Mouse (Mus musculus): ENCODE measurements at regions not wholly inside any gene's neighbourhood (a gene's known extent, or its start where the extent isn't known, plus 50 kb on each side); places are given as distances from the start of the nearest gene placed in this dataset.

DNA sequence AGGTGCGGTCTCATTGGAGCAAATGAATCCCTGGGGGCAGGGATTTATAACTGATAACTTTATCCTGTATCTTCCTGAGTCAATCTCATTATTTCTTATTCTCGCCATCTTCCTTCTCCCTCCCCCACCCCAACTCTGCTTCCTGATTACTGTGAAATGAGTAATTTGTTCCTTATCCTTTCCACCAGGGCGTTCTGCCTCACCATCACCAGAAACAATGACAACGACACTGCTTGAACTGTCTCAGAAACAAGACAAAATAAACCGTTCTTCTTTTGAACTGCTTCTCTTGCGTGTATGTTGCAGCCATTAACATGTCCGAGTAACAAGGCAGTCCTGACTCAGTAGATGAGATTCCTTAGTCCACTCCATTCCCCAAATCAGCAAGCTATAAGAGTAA lies 246.0 kb upstream of the Trib2 start:
- DNase-seq (ENCODE audit: low spot score) = no peak

DNA sequence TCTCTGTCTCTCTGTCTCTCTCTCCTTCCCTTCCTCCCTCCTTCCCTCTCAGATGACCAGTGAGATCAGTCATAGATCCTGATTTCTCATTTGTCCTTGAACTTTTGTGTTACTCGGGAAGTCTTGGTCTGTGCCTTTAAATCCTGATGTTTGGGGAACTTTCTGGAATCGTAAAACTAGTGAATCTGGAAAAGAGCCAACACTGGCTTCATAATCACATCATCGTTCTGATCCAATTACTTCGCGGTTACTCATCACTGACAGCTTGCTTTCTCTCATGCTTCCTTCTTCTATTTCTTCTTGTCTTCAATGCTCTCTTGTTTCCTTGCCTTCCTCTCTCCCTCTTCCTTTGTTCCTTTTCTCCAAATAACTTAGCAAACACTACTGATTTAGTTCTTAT lies 243.7 kb upstream of the Trib2 start:
- DNase-seq (ENCODE audit: low spot score) = no peak

DNA sequence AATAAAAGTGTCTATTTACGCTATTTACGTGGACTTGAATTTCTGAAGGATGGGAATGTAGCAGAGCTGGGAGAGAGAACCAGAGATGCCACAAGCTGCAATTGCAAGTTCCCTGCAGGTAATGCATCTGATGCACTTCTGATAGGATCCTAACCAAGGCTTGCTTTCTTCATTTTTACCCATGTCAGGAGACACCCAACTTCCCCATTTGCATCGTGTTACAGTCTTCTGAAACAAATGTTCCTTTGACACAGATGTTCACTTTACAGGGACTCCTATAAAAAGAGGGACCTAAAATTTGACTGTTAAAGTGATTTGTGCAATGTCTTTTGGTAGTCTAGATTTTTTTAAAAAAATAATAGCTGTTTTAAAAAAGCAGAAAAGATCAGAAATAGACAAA lies 241.5 kb upstream of the Trib2 start:
- DNase-seq (ENCODE audit: low spot score) = no peak

DNA sequence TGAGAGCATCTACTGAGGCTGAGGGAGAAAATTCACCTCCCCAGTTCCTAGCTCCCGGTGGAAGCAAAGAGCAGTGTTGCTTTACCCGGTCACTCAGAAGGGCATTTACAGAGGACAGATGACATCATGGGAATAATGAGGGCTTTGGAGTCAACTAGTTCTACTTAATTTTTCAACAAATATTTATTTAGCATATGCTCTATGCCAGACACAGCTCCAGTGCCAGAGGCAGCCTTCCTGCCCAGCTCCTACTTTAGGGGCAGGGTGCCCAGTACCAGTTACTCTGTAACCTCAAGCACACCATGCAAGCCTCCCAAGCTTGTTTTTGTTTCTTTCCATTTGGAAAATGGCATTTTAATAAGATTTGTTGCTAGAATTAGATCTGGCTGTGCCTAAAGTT lies 240.1 kb upstream of the Trib2 start:
- no peak for DNase-seq (ENCODE audit: low spot score)

DNA sequence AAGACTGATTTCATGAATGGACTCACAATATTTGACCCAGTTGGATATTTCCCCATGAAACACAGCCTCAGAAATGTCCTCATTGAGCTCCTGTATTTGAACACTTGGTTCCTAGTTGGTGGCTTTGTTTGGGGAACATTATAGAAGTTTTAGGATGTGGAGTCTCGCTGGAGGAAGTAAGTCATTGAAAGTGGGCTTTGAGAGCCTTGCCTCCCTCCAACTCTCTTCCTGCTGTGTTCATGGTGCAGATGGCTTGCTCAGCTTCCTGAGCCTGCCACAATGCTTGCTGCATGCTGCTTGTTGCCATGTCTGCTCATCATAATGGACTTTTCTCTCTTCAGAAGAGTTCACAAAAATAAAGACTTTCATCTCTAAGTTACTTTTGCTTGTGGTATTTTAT lies 239.5 kb upstream of the Trib2 start:
- DNase-seq (ENCODE audit: low spot score) = no peak

DNA sequence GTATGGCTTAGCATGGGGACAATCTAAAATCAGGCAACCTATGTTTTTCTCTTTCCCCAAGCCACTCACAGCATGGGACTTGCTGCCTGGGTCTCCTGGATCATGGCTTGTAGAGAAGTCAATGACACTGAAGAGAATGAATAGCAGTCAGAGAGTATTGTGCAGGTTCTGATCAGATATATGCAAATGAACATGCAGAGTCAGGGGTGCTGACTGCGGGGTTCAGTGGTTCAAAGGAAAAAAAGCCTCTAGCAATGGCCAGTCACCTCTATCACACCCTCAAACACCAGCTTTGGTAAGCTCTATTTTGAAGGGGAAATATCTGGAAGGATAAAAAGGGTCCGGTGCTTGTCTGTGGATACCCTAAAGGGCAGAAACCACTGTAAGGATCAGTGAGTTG lies 237.9 kb upstream of the Trib2 start:
- DNase-seq (ENCODE audit: low spot score) = no peak

DNA sequence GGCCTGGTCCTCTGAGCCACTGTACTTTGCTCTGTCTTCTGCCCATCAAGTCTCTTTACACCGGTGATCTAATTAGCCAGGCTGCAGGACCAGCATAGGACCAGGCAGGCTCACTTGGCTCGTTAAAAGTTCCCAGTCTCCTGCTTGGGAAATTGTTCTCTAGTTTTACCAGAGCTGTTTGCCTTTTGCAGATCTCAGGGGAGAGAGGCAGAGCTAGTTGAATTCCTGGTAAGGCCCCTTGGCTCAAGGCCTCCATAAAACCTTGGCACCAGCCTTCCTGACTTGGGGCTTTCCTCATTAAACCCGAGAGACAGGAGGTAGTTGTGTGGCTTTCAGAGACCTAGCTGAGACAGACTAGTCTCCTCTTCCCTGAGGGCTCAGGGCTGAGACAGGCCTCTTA lies 237.0 kb upstream of the Trib2 start:
- no peak for DNase-seq (ENCODE audit: low spot score)

DNA sequence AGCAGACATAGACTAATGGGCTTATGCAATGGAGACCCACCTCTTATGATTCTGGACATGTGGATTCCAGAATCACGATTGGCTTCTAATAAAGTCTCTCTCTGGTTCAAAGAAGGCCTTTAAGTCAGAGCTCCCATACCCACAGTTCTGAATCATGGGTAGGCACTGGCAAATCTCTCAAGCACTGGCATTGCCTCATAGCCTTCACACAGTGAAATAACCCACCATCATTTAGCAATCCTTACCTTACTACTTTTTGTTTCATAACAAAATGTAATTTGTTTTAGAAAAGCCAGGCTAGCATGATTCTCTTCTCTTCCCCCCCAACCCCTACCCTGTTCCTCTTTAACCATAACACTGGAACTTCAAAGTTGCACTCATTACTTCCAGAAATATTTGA lies 236.3 kb upstream of the Trib2 start:
- DNase-seq (ENCODE audit: low spot score) = no peak

DNA sequence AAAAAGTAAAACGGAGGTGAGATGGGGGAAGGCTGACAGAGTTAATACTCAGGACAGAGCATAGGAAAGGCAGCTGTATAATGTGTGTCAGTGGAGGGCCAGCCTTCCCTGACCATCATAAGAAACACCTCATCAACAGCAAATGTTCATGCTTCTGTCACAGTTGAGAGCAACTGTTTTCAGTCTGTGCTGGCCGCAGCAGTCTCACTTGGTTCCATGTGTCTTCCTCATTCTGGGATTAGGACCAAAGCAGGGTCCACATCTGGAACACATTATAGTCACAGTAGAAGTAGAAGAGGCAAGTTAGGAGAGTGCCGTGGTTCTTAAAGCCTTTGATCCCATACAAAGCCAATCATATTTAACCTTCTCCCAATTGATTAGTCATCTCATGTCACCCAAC lies 235.6 kb upstream of the Trib2 start:
- DNase-seq (ENCODE audit: low spot score) = no peak

DNA sequence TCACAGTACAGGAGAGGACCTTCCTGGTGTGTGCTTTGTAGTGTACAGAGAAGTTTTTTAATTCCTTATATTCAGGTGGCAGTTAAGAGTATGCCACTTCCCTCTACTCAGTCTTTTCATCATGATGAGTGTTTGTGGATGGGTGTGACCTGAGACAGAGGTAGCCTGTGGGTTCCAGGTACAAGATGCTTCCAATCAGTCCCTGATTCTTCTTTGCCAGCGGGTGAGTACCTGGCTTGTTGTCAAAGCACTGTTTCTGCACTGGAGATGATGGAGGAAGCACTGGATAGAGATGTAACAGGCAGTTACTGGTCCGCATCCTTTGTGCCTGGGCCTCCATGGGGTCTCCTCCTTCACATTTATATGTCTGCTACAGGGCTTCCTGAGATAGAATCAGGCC lies 234.7 kb upstream of the Trib2 start:
- no peak for DNase-seq (ENCODE audit: low spot score)

DNA sequence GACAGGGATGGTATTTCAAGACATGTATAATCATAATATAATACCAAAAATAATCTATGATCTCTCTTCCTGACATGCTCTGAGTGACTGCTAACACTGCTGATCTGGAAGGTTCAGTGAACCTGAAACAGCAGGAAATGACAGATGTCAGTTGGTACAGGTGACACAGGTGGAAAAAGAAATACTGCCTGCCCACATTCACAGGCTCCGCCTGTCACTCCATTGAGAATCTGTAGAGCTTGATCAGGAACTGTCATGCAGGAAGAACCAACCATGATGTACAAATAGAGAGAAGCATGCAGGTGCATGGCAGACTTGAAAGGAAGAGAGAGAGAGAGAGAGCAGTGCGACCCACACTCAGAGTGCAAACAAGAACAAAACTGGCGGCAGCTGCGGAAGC lies 232.8 kb upstream of the Trib2 start:
- DNase-seq (ENCODE audit: low spot score) = no peak

DNA sequence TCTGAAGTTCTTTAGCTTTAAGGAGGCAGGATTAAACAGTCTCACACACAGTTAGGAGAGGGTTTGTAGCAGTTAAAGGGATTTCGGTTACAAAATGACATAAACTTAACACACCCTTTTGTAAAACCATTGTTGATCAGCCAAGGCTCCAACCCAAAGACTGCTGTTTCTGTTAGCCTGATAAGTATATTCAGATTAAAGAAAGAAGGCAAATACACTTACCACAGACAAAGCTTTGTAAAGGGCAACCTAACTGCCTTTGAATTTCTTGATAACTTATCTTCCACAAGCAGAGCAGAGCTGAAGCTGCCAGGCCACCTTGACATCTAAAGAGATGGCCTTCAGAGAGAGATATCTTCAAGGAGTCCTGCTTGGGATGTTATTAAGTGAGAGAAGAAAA lies 229.9 kb upstream of the Trib2 start:
- DNase-seq (ENCODE audit: low spot score) = no peak

DNA sequence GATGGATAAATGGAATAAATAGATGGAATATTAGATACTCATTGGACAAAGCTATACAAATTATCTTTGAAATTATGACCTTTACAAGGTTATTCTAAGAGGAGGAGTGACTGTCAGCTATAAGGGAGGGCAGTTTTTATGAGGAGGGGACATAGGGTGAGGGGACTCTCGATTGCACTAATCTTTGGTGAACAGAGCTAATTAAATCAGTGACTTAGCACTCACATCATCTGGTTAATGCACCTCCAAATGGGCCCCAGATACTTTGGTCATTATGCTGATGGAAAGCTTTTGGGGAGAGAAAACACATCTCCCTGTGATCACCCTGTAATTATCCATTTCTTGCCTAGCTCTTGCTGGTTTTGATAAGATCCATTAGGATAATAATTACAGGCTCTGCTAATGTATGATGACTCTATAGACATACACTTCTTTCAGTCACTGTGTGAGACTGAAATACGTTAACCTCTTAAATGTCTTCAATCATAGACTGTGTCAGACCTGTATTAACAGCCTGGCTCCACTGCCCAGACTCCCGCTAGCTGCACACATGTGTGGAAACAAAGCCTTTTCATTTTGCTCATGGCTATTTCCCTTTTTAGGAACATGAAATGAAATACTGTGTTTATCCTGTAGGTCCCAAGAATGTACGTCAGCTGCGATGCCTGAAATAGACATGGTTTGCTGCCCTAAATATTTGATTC lies 229.2 kb upstream of the Trib2 start:
- no peak for DNase-seq (ENCODE audit: low spot score)

DNA sequence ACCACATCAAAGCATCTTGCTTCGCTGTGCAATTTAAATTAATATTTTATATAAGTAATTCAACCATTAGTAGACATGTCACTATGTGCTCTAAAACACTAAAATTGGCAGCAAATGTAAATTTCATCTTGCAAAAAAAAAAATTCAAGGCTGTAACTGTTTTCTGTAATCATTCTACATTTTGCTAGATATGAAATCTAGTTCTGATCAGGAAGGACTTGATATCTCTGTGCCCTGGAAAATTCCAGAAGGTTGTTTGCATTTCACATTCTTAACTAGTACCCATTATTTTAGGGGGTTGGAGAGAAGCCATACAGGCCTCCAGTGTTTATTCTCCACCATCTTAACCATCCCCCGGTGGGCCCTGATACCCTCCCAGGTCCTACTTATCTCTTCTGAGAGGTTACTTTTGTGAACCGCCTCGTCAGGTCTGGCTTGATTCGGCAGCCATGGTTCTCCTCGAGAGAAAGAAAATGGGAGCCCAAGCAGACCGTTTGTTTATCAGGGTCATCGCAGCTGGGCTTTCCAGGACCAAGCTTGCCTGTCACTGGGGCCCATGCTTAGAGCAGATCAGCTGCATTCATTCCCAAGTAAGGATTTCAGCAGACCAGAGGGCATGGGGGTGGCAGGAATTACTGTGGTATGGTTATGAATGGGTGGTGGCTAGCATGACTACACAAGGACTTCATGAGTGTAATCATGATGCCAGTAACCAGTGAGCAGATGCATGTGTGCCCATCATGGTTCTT lies 226.9 kb upstream of the Trib2 start:
- no peak for DNase-seq (ENCODE audit: low spot score)

DNA sequence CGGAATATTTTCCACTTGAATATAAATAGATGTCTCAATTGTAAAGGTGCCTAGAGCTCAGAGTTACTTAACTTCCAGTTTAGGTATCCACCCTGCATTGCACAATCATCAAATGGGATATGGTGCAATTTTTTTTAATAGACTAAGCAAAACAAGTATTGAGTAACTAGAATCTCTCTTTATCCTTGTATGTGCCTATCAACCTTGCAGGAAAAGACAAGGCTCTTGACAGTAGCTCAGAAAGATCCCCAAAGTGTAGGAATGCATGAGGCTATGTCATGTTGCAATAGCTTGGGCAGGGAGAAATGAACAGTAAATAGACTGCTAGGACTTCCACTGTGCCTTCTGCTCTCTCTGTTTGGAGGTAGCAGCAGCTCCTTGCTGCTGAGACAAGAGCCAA lies 225.6 kb upstream of the Trib2 start:
- no peak for DNase-seq (ENCODE audit: low spot score)

DNA sequence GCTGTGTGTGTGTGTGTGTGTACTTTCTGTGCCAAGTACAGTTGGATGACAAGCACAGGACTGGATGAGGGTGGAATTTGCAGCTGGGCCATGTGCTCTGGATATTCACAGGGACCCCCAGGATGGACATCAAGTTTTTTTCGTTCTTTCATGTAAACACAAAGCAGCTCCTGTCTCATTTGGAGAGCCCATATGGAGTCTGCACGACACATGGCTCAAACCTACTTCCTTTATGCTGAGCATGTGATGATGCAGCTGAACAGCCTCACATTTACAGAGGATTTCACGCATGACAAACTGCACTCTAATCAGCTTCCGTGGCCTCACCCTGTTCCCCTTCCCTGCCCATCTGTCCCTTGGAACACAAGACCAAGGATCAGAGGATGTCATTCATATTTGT lies 224.4 kb upstream of the Trib2 start:
- no peak for DNase-seq (ENCODE audit: low spot score)

DNA sequence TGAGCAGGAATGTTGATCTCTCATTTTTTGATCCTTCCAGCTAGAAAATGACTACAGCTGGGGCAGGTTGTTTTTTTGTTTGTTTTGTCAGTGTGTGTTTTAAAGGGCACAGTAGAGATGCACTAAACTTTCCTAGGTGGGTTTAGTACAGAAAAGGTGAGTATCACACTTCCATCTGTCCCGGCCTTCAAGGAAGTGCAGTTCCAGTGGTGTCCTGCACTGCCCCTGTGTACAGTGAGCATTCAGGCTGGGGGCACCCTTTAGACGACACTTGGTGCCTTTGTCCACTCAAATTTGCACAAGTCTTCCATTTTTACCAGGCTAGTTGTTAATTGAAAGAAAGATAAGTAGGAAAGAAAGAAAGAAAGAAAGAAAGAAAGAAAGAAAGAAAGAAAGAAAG lies 218.8 kb upstream of the Trib2 start:
- DNase-seq (ENCODE audit: low spot score) = no peak

DNA sequence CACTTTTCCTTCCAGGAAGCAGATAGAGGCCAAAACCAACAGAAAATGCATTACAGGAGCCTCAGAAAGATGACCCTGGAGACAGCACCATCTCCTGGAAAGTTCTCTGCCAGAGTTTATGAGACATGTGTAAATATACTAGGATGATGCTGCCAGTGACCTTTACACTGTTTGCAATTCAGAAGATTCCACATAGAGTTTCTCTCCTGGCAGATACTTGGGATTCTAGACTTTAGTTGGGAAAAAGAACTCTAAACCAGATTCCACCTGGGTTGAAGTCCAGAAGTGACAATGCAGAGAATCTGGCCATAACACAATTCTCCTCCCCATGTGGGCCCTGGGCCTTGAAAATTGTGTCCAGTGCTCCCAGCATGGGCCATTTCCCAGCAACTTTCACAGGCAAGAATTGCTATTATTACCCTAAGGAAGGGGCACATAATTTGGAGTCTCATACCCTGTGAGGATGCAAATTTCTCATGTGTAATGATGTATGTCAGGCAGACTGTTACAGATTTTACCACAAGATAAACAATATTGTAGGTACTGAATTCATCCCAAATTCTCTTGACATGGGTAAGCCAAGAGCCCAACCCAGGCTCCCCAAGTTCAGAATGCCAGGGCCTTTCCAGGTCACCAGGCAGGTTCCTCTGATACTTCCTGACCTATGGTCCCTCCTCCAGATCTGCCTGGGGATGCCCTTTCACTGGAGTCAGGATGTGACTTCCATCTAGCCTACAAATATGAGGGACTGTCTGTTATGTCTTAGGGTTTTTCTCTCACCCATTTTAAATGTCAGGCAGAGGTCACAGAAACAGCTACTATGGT lies 218.2 kb upstream of the Trib2 start:
- DNase-seq (ENCODE audit: low spot score) = no peak

DNA sequence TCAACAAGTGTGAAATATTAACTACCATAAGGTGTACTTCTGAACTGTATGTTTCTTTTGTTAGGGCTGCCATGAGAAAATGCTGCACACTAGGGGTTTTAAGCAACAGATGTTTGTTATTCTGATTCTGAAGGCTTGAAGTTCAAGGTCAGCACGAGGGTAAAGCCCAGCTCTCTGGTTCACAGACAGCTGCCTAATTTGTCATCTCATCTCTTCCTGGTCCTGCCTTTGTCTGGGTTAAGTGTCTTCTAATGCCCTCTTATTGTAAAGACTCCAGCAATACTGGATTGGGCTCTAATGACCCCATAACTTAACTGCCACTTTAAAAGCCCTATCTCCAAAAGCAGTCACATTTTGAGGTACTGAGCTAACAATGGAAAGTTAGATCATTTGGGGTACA lies 209.9 kb upstream of the Trib2 start:
- no peak for DNase-seq (ENCODE audit: low spot score)

DNA sequence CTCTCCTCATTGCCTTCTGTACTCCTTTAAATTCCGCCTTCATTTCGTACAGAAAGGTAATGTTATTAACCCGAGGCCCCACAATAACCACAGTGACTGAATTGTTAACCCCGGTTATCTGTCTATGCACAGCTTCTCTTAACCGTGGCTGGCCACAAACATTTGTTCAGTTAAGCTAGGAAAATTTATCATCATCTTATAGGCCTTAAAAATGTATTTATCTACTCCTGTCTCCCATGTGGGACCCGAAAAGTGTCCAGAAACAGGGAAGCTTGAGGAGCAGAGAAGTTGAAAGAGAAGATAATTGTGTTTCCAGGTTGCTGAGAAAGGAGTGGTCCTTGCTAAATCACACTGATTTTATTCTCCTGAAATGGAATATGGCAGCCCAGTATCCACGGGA lies 206.6 kb upstream of the Trib2 start:
- DNase-seq (ENCODE audit: low spot score) = no peak

DNA sequence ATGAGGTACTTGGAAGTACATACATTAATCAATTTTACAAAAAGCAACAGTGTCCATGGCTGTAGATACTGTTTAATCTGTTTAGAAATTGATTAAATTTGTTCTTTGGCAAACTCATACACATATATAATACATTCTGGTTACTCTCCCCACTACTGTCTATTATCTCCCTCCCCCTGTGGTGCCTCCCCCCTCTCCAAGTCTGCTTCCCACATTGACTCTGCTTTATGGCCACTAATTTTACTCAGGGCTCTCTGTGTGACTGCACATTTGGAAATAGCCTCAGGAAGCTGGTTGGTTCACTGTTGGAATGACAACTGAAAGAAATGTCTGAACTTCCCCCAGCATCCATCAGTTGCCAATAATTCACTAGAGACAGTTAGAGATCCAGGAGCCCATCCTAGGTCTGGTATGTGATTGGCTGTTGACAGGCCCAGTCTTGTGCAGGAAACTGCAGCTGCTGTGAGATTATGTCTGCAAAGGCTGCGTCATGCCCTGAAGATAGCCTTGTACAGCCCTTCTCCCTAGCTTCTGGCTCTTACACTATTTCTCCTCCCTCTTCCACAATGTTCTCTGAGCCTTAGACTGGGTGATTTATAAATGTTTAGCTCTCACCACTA lies 204.6 kb upstream of the Trib2 start:
- DNase-seq (ENCODE audit: low spot score) = no peak

DNA sequence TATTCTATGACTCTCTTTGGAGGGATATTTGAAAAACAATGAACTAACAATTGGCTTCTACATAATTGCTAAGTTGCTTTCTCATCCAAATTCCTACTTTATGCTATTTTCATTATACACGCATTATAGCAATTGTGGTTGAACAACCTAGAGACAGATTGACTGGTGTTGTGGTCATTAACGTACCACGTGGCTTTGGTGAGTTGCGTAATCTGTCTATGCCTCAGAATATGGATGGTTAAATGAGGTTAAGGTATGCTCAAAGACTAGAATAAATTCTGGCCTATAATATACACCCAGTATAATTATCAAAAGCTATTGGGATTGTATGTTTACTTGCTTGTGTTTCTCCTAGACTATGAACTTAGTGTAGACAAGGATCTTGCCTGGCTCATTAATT lies 201.5 kb upstream of the Trib2 start:
- no peak for DNase-seq (ENCODE audit: low spot score)

DNA sequence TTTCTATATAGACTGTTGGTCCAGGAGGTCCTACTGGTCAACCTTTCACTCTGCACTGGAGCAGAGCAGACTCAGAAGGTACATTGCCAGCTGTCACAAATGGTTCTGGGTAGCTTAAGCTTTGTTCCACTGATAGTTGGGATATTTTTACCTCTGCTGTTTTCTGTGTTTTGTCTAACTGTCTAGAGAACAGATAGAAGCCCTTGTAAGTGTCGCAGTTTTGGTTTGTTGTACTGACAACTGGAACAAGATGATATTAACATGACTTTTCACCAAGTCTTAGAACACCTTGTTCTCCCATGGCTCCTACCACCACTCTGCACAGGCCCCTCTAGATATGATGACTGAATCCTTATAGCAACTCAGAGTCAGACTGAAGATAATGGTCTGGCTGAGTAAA lies 199.9 kb upstream of the Trib2 start:
- DNase-seq (ENCODE audit: low spot score) = no peak

All from testis, postnatal 10 days (tissue).